Mouse (Mus musculus) ES-E14 (cell line): ENCODE results near the gene Primpol. TPM values are rescaled to one million over a fixed set of nuclear protein-coding genes. Genes with fewer than 3 reads are reported as not detected.

Experiments used
- DNase-seq: peaks from one replicate; pipeline ENCODE4 v3.0.0-alpha.2; 2013; ENCODE audit warnings: low read depth, low spot score
- H3K27ac ChIP-seq: 2 replicates; pipeline ENCODE4 v1.5.1; 2012; ENCODE audit warnings: low read depth, mild to moderate bottlenecking, low read length, moderate library complexity, mixed read lengths; ENCODE audit not compliant: poor library complexity, insufficient read depth, severe bottlenecking
- H3K36me3 ChIP-seq: 2 replicates; pipeline ENCODE4 v1.6.1; 2012; ENCODE audit warnings: mild to moderate bottlenecking, low read length, moderate library complexity, mixed read lengths; ENCODE audit not compliant: control insufficient read depth, poor library complexity, insufficient read depth, severe bottlenecking
- H3K4me1 ChIP-seq, 2 experiments: fragments of 150-350 bp in 1 of 2; sonication (generic) in 1 of 2; 2 replicates each; pipeline ENCODE4 v1.6.1; 2012; ENCODE audit warnings: low read length in 2 of 2, mild to moderate bottlenecking in 1 of 2, mixed read lengths in 1 of 2; ENCODE audit not compliant: control insufficient read depth in 2 of 2, insufficient read depth in 2 of 2, poor library complexity in 1 of 2
- H3K4me3 ChIP-seq, 2 experiments: fragments of 150-350 bp in 1 of 2; sonication (generic) in 1 of 2; 2 replicates each; pipeline ENCODE4 v1.5.1; 2012; ENCODE audit warnings: low read length in 2 of 2, low read depth in 1 of 2, mild to moderate bottlenecking in 1 of 2, mixed read lengths in 1 of 2; ENCODE audit not compliant: insufficient read depth in 1 of 2, poor library complexity in 1 of 2, severe bottlenecking in 1 of 2
- H3K9ac ChIP-seq: 2 replicates; pipeline ENCODE4 v1.6.1; 2012; ENCODE audit warnings: low read depth, mild to moderate bottlenecking, low read length, mixed read lengths; ENCODE audit not compliant: poor library complexity, insufficient read depth, severe bottlenecking
- H3K9me3 ChIP-seq: fragments of 150-350 bp; sonication (generic); 2 replicates; pipeline ENCODE4 v1.6.1; 2012; ENCODE audit warnings: low read depth, mild to moderate bottlenecking, low read length; ENCODE audit not compliant: control insufficient read depth, insufficient read depth
- CHD2 ChIP-seq: IDR thresholded peaks from 2 replicates; pipeline ENCODE4 v1.6.1; 2014; ENCODE audit warnings: mild to moderate bottlenecking, low read depth, low read length, inconsistent platforms
- HCFC1 ChIP-seq: IDR thresholded peaks from 2 replicates; pipeline ENCODE4 v1.6.1; 2012; ENCODE audit warnings: low read length, inconsistent platforms, borderline replicate concordance; ENCODE audit not compliant: insufficient read depth
- MAFK ChIP-seq: IDR thresholded peaks from 2 replicates; pipeline ENCODE4 v1.6.1; 2014; ENCODE audit warnings: mild to moderate bottlenecking, low read depth, low read length, inconsistent platforms; ENCODE audit not compliant: insufficient read depth
- ZC3H11A ChIP-seq: IDR thresholded peaks from 2 replicates; pipeline ENCODE4 v1.6.1; 2012; ENCODE audit warnings: low read depth, mild to moderate bottlenecking, inconsistent platforms, low read length, borderline replicate concordance
- ZNF384 ChIP-seq: IDR thresholded peaks from 2 replicates; pipeline ENCODE4 v1.6.1; 2012; ENCODE audit warnings: low read depth, low read length, inconsistent platforms
- in situ Hi-C, 2 experiments: fragments of 600-800 bp; cut with MboI; formaldehyde crosslinking; loops; one replicate each; pipeline ENCODE4 v1.15.1; 2025; ENCODE audit warnings: low sequenced_read_pairs in 2 of 2, inconsistent platforms in 1 of 2; ENCODE audit not compliant: unreplicated experiment in 2 of 2
- total RNA-seq: library from RNA; depleted of rRNA; stranded (reverse); fragments of 300-350 nt; gene quantifications from 2 replicates; pipeline ENCODE4 v1.2.3, GENCODE M21; 2012

The Primpol gene
- total RNA-seq, 1 experiment: 6.6 TPM

DNA sequence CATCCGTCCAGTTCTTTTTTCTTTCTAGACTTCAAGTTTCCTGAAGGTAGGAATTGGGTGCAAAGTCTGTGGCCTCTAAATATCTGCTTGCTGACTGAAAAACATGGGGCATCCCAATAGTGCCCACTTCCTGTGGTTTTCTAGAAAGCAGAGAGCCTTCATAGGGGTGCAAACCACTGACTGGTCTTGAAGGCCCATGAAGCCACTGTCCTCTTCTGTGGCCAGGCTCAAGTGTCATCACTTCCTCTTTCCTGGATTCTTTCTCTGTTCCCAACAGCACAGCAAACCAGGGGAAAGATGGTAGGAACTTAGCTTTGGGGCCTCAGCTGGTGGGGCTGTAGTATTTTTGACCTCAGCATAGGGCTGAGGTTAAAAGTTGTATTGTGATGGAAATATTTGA, 11.6 kb upstream of the Primpol start:
- peaks cover 2 to 5% of the 10 kb centered on the region in 2 experiments; a peak in 3 of 4 replicates for H3K4me1 ChIP-seq
- no peak overlapping the region for H3K4me3 ChIP-seq
- in situ Hi-C loops: no loop called here
- H3K36me3 ChIP-seq: peaks cover 2% of the 10 kb centered on the region; the same call in 1 of the 2 replicates
- no peak overlapping the region for H3K27ac ChIP-seq
- no peaks in the 10 kb centered on the region for H3K9me3 ChIP-seq
- no peak for TF ChIP-seq CHD2
- TF ChIP-seq HCFC1: no peak
- TF ChIP-seq ZC3H11A: no peak
- no peak for TF ChIP-seq ZNF384
- TF ChIP-seq MAFK: no peak
- H3K9ac ChIP-seq: no peak overlapping the region
- DNase-seq: no peak

DNA sequence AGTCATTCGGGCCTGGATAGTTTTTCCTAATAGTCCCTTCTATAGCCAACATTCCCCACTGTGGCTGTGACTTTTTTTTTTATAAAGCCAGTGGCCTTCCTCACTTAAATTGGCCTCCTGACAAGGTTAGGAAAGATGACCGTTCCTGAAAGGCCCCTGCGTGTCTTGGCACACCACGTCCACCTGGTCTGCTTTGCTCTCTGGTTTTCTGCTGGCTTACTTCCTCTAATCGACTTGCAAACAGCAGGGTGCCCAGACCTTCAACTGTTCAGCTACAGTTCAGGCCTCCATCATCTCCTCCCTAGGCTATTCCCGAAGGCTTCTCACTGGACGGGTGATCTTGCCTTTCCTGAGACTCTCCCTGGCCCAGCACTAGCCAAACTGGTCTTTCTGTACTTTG, 10.9 kb upstream of the Primpol start:
- no peak overlapping the region for H3K4me3 ChIP-seq
- H3K4me1 ChIP-seq: peaks cover 2 to 5% of the 10 kb centered on the region in 2 experiments; a peak in 3 of 4 replicates
- no peak overlapping the region for H3K27ac ChIP-seq
- no peaks in the 10 kb centered on the region for H3K9me3 ChIP-seq
- H3K9ac ChIP-seq: no peak overlapping the region
- H3K36me3 ChIP-seq: peaks cover 2% of the 10 kb centered on the region; the same call in 1 of the 2 replicates
- in situ Hi-C loops: no loop called here
- no peak for TF ChIP-seq ZNF384
- no peak for TF ChIP-seq HCFC1
- TF ChIP-seq CHD2: no peak
- no peak for TF ChIP-seq ZC3H11A
- TF ChIP-seq MAFK: no peak
- DNase-seq: no peak

GRCm38 (mm10) chr8:46626642-46627041, 9.6 kb upstream of the Primpol start:
- no peak for TF ChIP-seq CHD2
- no peak for TF ChIP-seq ZC3H11A
- TF ChIP-seq MAFK: no peak
- no peak for TF ChIP-seq ZNF384
- TF ChIP-seq HCFC1: no peak
- H3K4me1 ChIP-seq: peaks cover 0 to 5% of the 10 kb centered on the region in 2 experiments; a peak in 3 of 4 replicates
- H3K9ac ChIP-seq: no peak overlapping the region
- no peak overlapping the region for H3K27ac ChIP-seq
- no peak for DNase-seq
- H3K4me3 ChIP-seq: no peak overlapping the region
- no peaks in the 10 kb centered on the region for H3K9me3 ChIP-seq
- H3K36me3 ChIP-seq: no peaks in the 10 kb centered on the region
- in situ Hi-C loops: no loop called here

- Histone ChIP-seq H3K4me1 (peaks cover 0 to 5% of the 10 kb centered on the region in 2 experiments; a peak in 3 of 4 replicates), H3K4me3 (no peak overlapping the region), H3K9me3 (no peaks in the 10 kb centered on the region), H3K27ac (no peak overlapping the region), H3K9ac (no peak overlapping the region), H3K36me3 (no peaks in the 10 kb centered on the region)
- in situ Hi-C loops: no loop called here
- no peak for TF ChIP-seq ZC3H11A
- no peak for TF ChIP-seq ZNF384
- no peak for TF ChIP-seq CHD2
- TF ChIP-seq HCFC1: no peak
- no peak for TF ChIP-seq MAFK
- DNase-seq: no peak
Measured at GRCm38 (mm10) chr8:46625166-46625565, 8.2 kb upstream of the Primpol start.

DNA sequence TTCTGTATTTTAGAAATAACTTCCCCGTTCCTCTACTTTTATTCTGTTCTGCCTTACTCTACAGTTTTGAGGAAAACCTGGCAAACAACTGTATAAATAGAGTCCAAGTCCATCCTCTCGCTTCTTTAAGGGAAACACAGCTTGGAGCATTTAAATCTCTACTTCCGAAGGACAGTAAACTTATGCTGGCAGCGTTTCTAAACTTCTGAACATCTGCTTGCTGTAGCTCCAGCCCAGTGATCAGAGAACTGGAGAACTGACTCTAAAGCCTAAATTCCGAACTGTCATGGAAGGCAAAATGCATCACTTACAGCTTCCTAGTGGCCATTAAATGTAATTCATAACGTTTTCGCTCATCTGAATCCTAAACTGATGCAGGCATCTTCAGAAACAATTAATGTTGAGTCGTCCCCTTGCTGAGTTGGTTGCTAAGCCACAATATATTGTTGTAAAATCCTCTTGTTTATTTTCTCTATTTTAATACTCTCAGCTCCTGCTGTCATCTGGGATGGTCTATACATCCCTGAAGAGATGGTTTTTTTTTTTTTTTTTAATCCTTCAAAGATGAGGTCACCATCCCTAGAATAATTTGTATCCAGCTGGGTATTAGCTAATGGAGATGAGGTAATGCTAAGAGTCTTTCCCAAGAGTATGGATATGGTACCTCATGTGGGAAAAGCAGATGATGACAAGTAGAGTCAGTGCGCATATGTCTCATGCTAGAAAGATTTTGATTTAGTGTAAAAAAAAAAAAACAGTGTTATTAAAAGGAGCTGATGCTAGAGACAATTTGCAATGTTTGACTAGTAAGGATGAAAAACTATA, 5.6 kb upstream of the Primpol start:
- DNase-seq: no peak

More for the DNA sequence above, 5.6 kb upstream of the Primpol start:
- no peak overlapping the region for H3K4me3 ChIP-seq
- H3K27ac ChIP-seq: no peak overlapping the region
- TF ChIP-seq ZC3H11A: no peak
- no peak for TF ChIP-seq HCFC1
- TF ChIP-seq ZNF384: no peak
- TF ChIP-seq CHD2: no peak
- TF ChIP-seq MAFK: no peak
- no peaks in the 10 kb centered on the region for H3K9me3 ChIP-seq
- peaks cover 0 to 1% of the 10 kb centered on the region in 2 experiments; a peak in 2 of 4 replicates for H3K4me1 ChIP-seq
- no peaks in the 10 kb centered on the region for H3K36me3 ChIP-seq
- no peak overlapping the region for H3K9ac ChIP-seq
- in situ Hi-C loops: no loop called here
